Mouse (Mus musculus) heart, embryonic 16.5 days (tissue): ENCODE results near the gene Cdh4. TPM values are rescaled to one million over a fixed set of nuclear protein-coding genes. Genes with fewer than 3 reads are reported as not detected.

Experiments
- ATAC-seq: fragments of 200-750 bp; cut with Nextera tagmentation; replicated peaks from 2 replicates; pipeline ENCODE4 v1.8.0; 2017; ENCODE audit warnings: moderate number of reproducible peaks; ENCODE audit not compliant: insufficient read depth, low FRiP score; ENCODE audit errors: extremely low read depth
- H3K27ac ChIP-seq: fragments of 300-500 bp; sonication (generic); 2 replicates; pipeline ENCODE4 v1.5.1; 2014; ENCODE audit warnings: mild to moderate bottlenecking, low read length, control low read depth, moderate library complexity
- H3K27me3 ChIP-seq: fragments of 300-500 bp; sonication (generic); 2 replicates; pipeline ENCODE4 v1.6.1; 2014; ENCODE audit warnings: low read length, mixed read lengths; ENCODE audit not compliant: control insufficient read depth, insufficient read depth
- H3K36me3 ChIP-seq: fragments of 300-500 bp; sonication (generic); 2 replicates; pipeline ENCODE4 v1.6.1; 2014; ENCODE audit not compliant: control insufficient read depth, insufficient read depth
- H3K4me1 ChIP-seq: fragments of 300-500 bp; sonication (generic); 2 replicates; pipeline ENCODE4 v1.6.1; 2014; ENCODE audit warnings: low read length, mixed read lengths; ENCODE audit not compliant: control insufficient read depth, insufficient read depth
- H3K4me2 ChIP-seq: fragments of 300-500 bp; sonication (generic); 2 replicates; pipeline ENCODE4 v1.6.1; 2014; ENCODE audit warnings: low read depth, mild to moderate bottlenecking, control low read depth, low read length
- H3K4me3 ChIP-seq: fragments of 300-500 bp; sonication (generic); 2 replicates; pipeline ENCODE4 v1.5.1; 2014; ENCODE audit warnings: mild to moderate bottlenecking, control low read depth, low read length
- H3K9ac ChIP-seq: fragments of 300-500 bp; sonication (generic); 2 replicates; pipeline ENCODE4 v1.6.1; 2014; ENCODE audit warnings: low read length, control low read depth
- H3K9me3 ChIP-seq: fragments of 300-500 bp; sonication (generic); replicated peaks from 2 replicates; pipeline ENCODE4 v1.6.1; 2016; ENCODE audit warnings: low read length; ENCODE audit not compliant: control insufficient read depth
- WGBS: fragments of 180-500 bp; shearing (Covaris S2); extraction: QIAGEN DNeasy Blood & Tissue Kit; methylation state at CpG from one replicate; pipeline ENCODE4 v1.1.7; 2014; 5-methylcytosine and 5-hydroxymethylcytosine counted together
- polyA plus RNA-seq: library from polyadenylated mRNA; unstranded; fragments of >200 nt; fragmentation: Nextera tagmentation; extraction: Ambion mirVana; gene quantifications from 2 replicates; pipeline ENCODE4 v1.2.1, GENCODE M21; 2015

The Cdh4 gene
- polyA plus RNA-seq, 1 experiment from 2014 or later: 6.5 TPM

- no peaks in the 10 kb centered on the region for H3K9me3 ChIP-seq
- 57% methylated on average over 16 of the region's 16 CpGs for WGBS
- no peaks in the 10 kb centered on the region for H3K27me3 ChIP-seq
- H3K4me1 ChIP-seq: no peaks in the 10 kb centered on the region
- H3K4me2 ChIP-seq: peak overlapping the region; percentile 13
- H3K9ac ChIP-seq: no peak overlapping the region
- no peak overlapping the region for H3K27ac ChIP-seq
- H3K36me3 ChIP-seq: no peaks in the 10 kb centered on the region
- ATAC-seq: no peak
- H3K4me3 ChIP-seq: no peak overlapping the region
Measured at GRCm38 (mm10) chr2:179582966-179583365, 140.7 kb downstream of the Cdh4 start.

- ATAC-seq: no peak
- WGBS: 58% methylated on average over 13 of the region's 13 CpGs
- H3K9ac ChIP-seq: no peak overlapping the region
- H3K36me3 ChIP-seq: no peaks in the 10 kb centered on the region
- H3K9me3 ChIP-seq: no peaks in the 10 kb centered on the region
- no peaks in the 10 kb centered on the region for H3K27me3 ChIP-seq
- H3K4me2 ChIP-seq: no peak overlapping the region
- no peaks in the 10 kb centered on the region for H3K4me1 ChIP-seq
- no peak overlapping the region for H3K4me3 ChIP-seq
- no peak overlapping the region for H3K27ac ChIP-seq
Measured at GRCm38 (mm10) chr2:179584672-179585071, 142.4 kb downstream of the Cdh4 start.

- no peak overlapping the region for H3K4me2 ChIP-seq
- no peak overlapping the region for H3K9ac ChIP-seq
- no peaks in the 10 kb centered on the region for H3K9me3 ChIP-seq
- no peak; the same call in 1 of the 2 replicates for ATAC-seq
- no peak overlapping the region for H3K27ac ChIP-seq
- no peaks in the 10 kb centered on the region for H3K36me3 ChIP-seq
- no peaks in the 10 kb centered on the region for H3K4me1 ChIP-seq
- 80% methylated on average over 11 of the region's 11 CpGs for WGBS
- no peaks in the 10 kb centered on the region for H3K27me3 ChIP-seq
- no peak overlapping the region for H3K4me3 ChIP-seq
Measured at GRCm38 (mm10) chr2:179586436-179586835, 144.2 kb downstream of the Cdh4 start.

GRCm38 (mm10) chr2:179587069-179587468 lies 144.8 kb downstream of the Cdh4 start:
- Histone ChIP-seq H3K9ac (no peak overlapping the region), H3K27me3 (no peaks in the 10 kb centered on the region), H3K9me3 (no peaks in the 10 kb centered on the region), H3K4me2 (no peak overlapping the region), H3K4me1 (no peaks in the 10 kb centered on the region), H3K27ac (no peak overlapping the region), H3K36me3 (no peaks in the 10 kb centered on the region), H3K4me3 (no peak overlapping the region)
- ATAC-seq: no peak
- WGBS: 64% methylated on average over 2 of the region's 2 CpGs

- no peaks in the 10 kb centered on the region for H3K36me3 ChIP-seq
- H3K4me2 ChIP-seq: no peak overlapping the region
- no peak overlapping the region for H3K4me3 ChIP-seq
- no peak overlapping the region for H3K9ac ChIP-seq
- H3K4me1 ChIP-seq: no peaks in the 10 kb centered on the region
- no peaks in the 10 kb centered on the region for H3K9me3 ChIP-seq
- 59% methylated on average over 5 of the region's 5 CpGs for WGBS
- no peak for ATAC-seq
- H3K27ac ChIP-seq: no peak overlapping the region
- H3K27me3 ChIP-seq: no peaks in the 10 kb centered on the region
Measured at GRCm38 (mm10) chr2:179591661-179592060, 149.4 kb downstream of the Cdh4 start.

- Histone ChIP-seq H3K9me3 (no peaks in the 10 kb centered on the region), H3K4me3 (no peak overlapping the region), H3K27me3 (no peaks in the 10 kb centered on the region), H3K36me3 (no peaks in the 10 kb centered on the region), H3K4me2 (no peak overlapping the region), H3K4me1 (no peaks in the 10 kb centered on the region), H3K27ac (no peak overlapping the region), H3K9ac (no peak overlapping the region)
- 78% methylated on average over 4 of the region's 4 CpGs for WGBS
- ATAC-seq: no peak
Measured at GRCm38 (mm10) chr2:179595013-179595412, 152.8 kb downstream of the Cdh4 start.

- Histone ChIP-seq H3K9ac (no peak overlapping the region), H3K4me1 (no peaks in the 10 kb centered on the region), H3K27me3 (no peaks in the 10 kb centered on the region), H3K36me3 (no peaks in the 10 kb centered on the region), H3K9me3 (no peaks in the 10 kb centered on the region), H3K27ac (no peak overlapping the region), H3K4me3 (no peak overlapping the region), H3K4me2 (no peak overlapping the region)
- no peak for ATAC-seq
- 75% methylated on average over 11 of the region's 11 CpGs for WGBS
Measured at GRCm38 (mm10) chr2:179598886-179599285, 156.7 kb downstream of the Cdh4 start.

- 56% methylated on average over 1 of the region's 1 CpGs for WGBS
- no peaks in the 10 kb centered on the region for H3K36me3 ChIP-seq
- no peak overlapping the region for H3K9ac ChIP-seq
- no peak for ATAC-seq
- no peaks in the 10 kb centered on the region for H3K9me3 ChIP-seq
- H3K4me1 ChIP-seq: no peaks in the 10 kb centered on the region
- H3K4me3 ChIP-seq: no peak overlapping the region
- H3K27me3 ChIP-seq: no peaks in the 10 kb centered on the region
- H3K27ac ChIP-seq: no peak overlapping the region
- H3K4me2 ChIP-seq: no peak overlapping the region
Measured at GRCm38 (mm10) chr2:179599886-179600285, 157.7 kb downstream of the Cdh4 start.

GRCm38 (mm10) chr2:179600347-179600746 lies 158.1 kb downstream of the Cdh4 start:
- ATAC-seq: no peak
- Histone ChIP-seq H3K36me3 (no peaks in the 10 kb centered on the region), H3K4me2 (no peak overlapping the region), H3K4me1 (no peaks in the 10 kb centered on the region), H3K27me3 (no peaks in the 10 kb centered on the region), H3K9me3 (no peaks in the 10 kb centered on the region), H3K27ac (no peak overlapping the region), H3K4me3 (no peak overlapping the region), H3K9ac (no peak overlapping the region)
- WGBS: 76% methylated on average over 2 of the region's 2 CpGs

GRCm38 (mm10) chr2:179601167-179601566 lies 158.9 kb downstream of the Cdh4 start:
- Histone ChIP-seq H3K4me1 (no peaks in the 10 kb centered on the region), H3K27me3 (no peaks in the 10 kb centered on the region), H3K4me2 (no peak overlapping the region), H3K9ac (no peak overlapping the region), H3K27ac (no peak overlapping the region), H3K36me3 (no peaks in the 10 kb centered on the region), H3K4me3 (no peak overlapping the region), H3K9me3 (no peaks in the 10 kb centered on the region)
- WGBS: 77% methylated on average over 9 of the region's 9 CpGs
- no peak for ATAC-seq
